Mouse (Mus musculus): ENCODE results near the gene Bmpr1b.

Gene Bmpr1b

DNA sequence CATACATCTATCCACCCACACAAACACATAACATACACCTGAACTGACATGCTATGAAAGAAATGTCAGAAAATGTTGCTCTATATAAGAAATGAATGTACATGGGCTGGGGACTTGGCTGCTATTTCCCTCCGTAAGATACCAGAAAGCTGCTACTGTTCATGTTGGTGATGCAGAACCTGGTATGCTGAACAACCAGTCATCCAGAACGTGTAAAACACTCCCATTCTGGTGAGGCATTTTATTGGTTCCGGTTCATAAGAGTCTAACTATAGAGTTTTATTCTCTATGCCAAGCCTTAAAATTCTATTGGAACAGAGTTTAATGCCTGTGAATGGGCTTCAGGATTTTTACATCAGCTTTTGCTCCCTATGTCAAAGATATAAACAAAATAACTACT, 55.0 kb downstream of the Bmpr1b start:
- no peak for DNase-seq (ENCODE audit: low spot score in 2 of 2)

DNA sequence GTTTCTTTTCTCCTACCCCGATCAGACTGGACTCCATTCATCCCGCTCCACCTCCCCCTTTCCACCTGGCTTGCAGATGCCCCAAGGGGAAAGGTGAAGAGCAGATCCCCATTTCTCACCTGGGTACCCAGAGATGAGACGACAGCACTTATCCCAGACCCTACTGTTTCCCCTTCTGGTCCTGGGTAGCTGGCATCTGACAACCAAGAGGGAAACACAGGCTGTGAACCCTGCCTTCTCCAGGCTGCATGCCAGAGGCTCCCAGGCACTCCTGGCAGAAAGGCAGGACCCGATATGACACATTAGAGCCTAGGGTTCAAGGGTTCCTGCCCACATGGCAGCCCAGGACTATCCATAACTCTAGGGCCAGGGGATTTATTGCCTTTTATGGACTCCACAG, 56.0 kb downstream of the Bmpr1b start:
- DNase-seq (ENCODE audit: low spot score in 2 of 2) = no peak

DNA sequence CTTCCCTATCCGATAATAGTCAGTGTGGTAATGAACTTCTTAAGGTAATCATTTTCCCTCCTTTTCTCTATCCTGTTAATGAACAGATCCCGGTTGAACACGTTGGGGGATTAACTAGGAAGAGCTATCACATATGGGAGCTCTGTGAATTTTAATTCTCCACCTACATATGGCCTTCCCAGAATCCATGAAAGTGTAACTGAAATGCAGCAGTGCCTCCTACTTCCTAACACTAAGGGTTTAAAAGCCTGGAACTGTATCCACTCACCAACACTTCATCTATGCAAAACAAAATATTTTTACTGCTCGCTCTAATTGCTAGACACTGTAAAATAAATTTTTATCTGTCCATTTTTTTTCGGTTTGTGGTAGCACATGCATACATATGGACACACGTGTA, 63.0 kb downstream of the Bmpr1b start:
- DNase-seq (ENCODE audit: low spot score in 2 of 2) = no peak

DNA sequence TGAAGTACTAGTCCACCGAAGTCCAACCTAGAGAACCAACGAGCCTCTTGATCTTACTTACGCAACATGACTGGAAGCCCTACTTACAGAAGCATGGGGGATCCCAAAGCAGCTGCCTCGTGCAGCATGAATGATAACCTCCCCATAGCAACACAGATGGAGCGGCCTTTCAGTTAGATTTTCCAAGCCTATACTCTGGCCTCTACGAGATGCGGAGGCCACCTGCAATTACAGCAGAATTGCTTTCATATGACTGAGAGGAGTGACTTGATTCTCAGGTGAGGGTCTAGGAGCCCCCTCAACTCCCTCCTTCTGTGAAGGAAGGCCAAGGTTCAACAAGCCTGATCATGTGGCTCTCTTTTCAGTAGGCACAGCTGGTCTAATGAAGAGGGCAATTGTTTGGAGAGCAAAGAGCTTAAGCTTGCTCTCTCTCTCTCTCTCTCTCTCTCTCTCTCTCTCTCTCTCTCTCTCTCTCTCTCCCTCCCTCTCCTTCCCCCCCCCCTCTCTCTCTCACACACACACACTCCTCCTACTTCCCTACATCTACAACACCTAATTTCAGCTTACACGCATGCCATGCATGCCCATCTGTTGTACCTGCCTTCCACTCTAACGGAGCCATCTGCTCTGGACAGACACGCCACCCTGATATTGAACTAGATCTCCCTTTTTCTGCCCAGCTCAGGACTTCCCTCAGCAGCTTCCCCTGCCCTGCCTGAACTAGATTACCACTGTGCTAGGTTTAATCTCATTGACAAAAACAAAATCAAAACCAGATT, 65.0 kb downstream of the Bmpr1b start:
- DNase-seq (ENCODE audit: low spot score in 2 of 2) = no peak

- DNase-seq (ENCODE audit: low spot score in 2 of 2) = no peak
These were observed 65.6 kb downstream of the Bmpr1b start for GRCm38 (mm10) chr3:142103622-142104021.

DNA sequence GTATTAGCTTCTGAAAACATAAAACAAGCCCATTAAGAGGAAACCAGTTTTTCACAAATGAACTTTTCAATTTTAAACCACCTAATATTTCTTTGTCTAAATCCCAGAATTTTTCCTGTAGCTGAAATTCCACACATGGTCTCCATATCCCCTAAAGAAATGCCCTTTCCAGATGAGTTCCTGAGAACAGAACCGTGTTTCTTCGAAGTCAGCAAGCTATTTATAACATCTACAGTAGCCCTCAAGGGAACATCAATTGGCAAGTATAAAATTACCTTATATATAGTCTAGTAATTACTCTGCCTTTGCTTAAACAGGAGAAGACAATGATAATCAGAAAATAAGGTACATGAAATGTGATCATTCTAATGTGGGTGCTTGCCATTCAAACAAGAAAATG, 70.1 kb downstream of the Bmpr1b start:
- DNase-seq (ENCODE audit: low spot score in 2 of 2) = no peak

DNA sequence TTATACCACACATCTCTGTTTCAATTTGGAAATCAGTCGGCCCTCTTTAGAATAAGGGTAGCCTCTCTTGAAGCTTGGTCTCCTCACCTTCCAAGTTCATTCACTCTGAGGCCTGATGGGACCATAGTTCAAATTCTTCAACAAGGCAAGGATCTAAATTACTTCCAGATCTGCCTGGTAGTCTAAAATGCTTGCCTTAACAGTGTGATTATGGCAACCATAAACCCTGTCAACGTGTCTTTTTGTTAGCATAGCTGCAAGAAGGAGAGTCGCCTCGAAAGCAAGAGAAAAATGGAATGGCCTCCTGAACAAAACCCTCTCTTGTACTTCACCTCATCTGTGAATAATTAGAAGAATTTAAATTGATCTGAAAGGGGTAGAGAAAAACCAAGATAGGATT, 75.2 kb downstream of the Bmpr1b start:
- DNase-seq (ENCODE audit: low spot score in 2 of 2) = no peak

DNA sequence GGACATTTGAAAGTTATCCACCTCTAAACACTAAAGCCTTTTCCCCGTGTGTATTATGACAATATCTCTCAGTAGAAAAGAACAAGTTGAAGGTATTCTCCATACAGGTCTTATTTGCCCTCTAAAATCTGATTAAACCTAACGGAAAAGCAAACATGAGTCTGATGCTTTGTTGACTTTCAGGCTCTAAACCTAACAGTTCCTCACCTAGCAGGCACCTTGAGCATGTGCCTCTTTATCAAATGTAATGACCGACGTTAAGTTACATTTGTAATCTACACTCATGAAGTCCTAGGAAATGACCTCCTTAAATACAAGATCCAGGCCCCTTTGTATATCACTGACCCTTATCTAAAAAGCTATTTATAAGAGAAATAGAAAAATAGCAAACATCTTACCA, 79.5 kb downstream of the Bmpr1b start:
- DNase-seq (ENCODE audit: low spot score in 2 of 2) = no peak

- DNase-seq (ENCODE audit: low spot score in 2 of 2) = no peak
These were observed 83.3 kb downstream of the Bmpr1b start for GRCm38 (mm10) chr3:142085938-142086337.

DNA sequence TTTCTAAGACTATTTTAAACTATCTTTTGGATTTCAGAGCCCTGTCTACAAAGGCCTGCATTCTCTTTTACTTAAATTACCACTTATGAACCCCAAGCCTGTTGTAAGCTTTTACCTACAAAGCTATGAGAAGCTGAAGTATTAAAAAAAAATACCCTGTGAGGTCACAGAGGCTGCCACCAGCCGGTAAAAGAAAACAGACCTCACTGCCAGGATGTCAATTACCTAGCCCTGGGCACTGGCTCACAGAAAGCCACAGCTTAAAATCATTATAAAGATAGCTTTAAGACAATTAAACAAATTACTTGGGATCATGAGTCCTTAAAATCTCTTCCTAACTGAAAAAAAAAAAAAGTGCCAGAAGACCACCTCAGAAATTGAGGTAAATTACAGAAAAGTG, 85.1 kb downstream of the Bmpr1b start:
- DNase-seq (ENCODE audit: low spot score in 2 of 2) = no peak

DNA sequence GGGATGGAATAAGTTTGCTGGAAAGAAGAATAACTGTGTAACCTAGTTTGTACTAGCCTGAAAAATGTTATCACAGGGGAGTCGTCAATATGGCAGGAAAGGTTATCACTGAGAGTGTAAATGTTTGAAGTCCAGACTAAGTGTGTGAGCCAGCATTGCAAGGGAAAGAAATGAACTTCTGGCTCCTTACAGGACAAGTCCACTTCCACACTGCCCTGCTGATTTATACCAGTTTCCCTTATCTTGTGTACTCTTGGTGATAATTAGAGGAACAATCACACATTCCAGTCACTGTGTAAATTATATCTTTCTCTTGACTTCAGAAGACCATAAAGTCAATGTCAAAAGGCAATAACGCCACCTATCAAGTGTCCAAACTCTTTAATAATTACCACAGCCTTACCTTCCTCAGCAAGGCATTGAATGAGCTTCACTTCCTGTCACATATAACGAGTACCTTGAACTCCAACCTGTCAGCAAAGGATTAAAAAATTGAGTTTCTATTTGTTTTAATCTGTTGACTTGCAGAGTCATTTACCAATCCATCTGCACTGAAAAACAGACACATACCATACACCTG, 91.4 kb downstream of the Bmpr1b start:
- no peak for DNase-seq (ENCODE audit: low spot score in 2 of 2)

- DNase-seq (ENCODE audit: low spot score in 2 of 2) = no peak
These were observed 97.6 kb downstream of the Bmpr1b start for GRCm38 (mm10) chr3:142071601-142072000.

DNA sequence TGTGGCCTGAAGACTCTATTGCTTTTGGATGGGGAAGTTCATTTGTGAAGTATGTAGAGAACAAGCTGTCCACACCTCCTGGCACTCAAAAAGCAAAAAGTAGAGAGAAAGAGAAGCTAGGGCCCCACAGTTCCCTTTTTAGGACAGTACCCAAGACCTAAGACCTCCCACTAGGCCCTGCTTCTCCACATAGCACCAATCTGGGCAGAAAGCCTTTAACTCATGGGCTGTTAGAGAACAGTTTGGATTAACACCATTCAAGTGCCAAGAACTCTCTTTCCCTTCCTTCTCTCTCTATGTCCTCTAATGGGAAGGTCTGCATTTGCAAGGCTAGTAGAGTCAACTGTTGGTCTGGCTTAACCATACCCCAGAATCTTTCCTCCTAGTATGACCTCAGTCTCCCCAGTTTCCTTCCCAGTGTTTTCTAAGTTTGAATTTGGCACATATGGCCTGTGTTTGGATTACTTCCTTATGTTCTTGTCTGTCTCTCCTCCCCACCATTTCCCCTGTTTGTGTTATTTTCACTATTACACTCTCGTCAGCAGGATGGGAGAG, 102.4 kb downstream of the Bmpr1b start:
- no peak for DNase-seq (ENCODE audit: low spot score in 2 of 2)

DNA sequence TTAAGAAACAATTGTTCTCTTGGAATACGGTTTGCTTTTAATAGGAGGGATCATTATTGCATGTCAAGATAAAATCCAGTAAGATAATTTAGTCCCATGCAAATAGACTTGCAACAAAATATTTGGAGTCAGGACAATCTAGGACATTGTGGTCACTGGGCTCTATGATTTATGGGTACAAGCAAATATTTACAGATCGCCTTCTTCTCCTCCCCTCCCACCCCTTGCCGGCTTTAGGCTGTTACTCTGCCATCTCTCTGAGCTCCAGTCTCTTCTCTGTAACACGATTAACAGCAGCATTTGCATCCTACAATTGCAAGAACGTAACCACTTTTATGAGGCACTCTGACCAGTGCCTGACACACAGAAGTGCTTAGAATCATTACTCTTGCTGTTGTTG, 104.1 kb downstream of the Bmpr1b start:
- DNase-seq (ENCODE audit: low spot score in 2 of 2) = no peak

DNA sequence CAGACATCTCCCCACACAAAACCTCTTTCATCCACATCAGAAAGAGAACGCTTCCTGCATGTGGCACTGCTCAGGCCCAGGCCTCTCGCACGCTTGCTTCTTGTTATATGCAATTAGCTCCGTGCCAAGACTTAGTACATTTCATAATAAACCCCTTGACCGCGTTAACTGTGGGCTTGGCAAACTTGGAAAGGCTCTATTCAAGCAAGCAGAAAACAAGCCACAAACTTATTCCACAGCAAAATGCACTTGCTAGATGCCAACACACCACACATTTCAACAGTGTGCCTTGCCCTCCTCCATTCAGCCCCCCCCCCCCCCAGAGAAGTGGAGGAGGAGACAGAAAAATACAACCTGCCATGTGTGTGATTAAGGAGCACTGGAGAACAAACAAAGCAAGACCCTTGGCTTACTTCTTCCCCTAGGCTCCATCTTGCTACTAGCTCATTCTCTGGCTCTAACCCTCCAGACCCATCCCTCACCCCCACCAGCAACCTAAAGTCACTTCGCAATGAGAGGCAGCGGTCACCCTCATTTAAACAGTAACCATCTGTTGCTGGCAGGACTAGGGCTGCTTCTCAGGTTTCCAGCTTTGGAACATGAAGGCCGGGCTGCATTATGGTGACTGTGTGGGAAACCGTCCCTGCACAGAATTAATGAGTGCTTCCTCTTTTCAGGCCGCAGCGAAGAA, 105.5 kb downstream of the Bmpr1b start:
- DNase-seq (ENCODE audit: low spot score in 2 of 2) = peak; percentile 39 to 40

DNA sequence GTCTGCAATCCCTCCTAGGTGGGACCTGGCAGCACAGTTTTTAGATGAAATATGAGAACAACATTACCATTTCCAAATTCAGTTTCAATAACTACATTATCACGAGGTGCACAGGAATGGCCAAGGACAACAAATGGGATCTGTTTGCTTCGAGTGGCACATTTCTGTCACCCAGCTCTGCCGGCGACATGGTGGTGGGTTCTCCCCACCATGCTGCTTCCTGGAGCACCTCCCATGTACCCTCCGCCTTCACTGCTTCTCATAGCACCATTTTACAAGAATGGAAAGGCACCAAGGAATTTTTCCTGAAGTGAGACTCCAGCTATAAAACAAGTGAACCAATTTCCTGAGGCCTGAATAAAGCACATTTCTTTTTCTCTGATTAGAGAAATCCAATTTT, 108.0 kb downstream of the Bmpr1b start:
- DNase-seq (ENCODE audit: low spot score in 2 of 2) = no peak

- no peak for DNase-seq (ENCODE audit: low spot score in 2 of 2)
These were observed 109.3 kb downstream of the Bmpr1b start for GRCm38 (mm10) chr3:142059890-142060289.

DNA sequence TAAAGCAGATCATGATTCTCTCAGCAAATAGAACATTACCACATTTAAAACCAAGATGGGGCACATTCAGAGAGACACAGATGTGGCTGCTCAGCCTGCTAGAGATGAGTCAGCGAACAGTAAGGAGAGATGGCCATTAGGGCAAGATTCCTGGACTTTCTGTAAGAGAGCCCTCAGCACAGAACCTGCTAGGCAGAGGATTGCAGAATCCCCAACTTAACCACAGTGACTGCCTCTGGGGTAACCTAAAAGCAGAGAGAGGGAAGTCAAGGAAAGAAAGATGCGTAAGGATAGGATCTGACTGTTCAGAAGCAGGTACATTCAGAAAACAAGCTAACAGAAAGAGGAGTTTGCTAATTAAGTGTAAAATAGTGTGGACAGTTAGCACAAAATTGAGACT, 118.5 kb downstream of the Bmpr1b start:
- DNase-seq (ENCODE audit: low spot score in 2 of 2) = no peak

GRCm38 (mm10) chr3:142049610-142050009, 119.6 kb downstream of the Bmpr1b start:
- DNase-seq (ENCODE audit: low spot score in 2 of 2) = no peak

DNA sequence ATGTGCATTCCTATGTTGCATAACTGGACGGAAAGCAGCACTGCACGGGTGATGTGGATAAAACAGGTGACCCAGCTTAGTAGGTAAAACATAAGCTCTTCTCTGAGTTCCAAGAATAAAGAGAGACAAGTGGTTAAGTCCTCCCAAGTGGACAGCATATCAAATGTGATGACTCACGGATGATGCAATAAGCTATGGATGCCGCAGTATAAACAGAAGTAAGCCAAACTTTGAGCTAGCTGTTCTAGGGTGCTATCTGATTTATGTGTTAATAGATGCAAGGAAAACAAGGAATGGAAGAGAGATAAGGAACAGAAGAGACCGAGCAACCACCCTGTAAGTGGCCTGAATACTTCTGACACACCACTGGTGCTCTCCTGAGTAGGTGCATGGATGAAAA, 120.1 kb downstream of the Bmpr1b start:
- no peak for DNase-seq (ENCODE audit: low spot score in 2 of 2)

DNA sequence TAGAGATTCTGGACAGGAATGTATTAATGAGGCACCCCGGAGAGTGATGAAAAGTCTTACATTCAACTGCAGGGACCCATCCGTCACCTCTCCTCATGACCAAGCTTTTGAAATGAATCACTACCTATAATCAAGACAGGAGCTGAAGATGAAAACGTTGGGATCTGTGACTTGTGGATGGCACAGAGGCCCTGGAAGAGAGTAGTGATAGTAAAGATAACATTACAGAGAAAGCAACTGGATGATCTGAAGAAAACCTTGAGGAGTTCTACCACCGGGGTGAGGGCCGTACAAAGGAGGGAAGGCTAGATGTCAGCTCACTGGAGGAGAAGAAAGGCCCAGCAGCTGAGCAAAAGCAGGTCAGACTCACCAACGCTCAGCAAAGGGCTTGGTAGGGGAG, 120.7 kb downstream of the Bmpr1b start:
- DNase-seq (ENCODE audit: low spot score in 2 of 2) = no peak

- DNase-seq (ENCODE audit: low spot score in 2 of 2) = no peak
These were observed 125.8 kb downstream of the Bmpr1b start for GRCm38 (mm10) chr3:142043463-142043862.

DNA sequence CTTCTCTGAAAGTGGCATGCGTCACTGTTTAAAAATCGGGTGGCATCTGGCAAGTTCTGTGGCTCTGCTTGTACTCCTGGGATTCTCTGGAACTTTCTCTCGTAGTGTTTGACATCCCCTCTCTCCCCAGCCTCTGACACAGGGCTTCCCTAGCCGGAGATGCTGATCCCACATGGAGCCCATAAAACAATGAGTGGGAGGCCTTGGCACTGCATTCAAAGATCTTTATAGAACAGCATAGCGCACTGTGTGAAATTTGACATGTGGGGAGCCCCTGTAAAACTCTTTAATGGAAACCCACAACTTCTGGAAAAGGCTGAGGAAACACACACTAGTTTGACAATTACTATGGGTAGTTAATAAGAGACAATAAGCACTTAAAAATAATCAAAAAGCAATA, 126.2 kb downstream of the Bmpr1b start:
- no peak for DNase-seq (ENCODE audit: low spot score in 2 of 2)
